Mouse (Mus musculus): ENCODE measurements around the gene Vmn1r166. TPM values are rescaled to one million over a fixed set of nuclear protein-coding genes. Genes with fewer than 3 reads are reported as not detected.

The Vmn1r166 gene
- polyA plus RNA-seq (2012; fragmentation: generic; extraction: Trizol) = not detected

GRCm38 (mm10) chr7:23251582-23251981, at the start of gene Vmn1r166:
Vmn1r166 (minus strand) TSS chr7:23251682.

DNA sequence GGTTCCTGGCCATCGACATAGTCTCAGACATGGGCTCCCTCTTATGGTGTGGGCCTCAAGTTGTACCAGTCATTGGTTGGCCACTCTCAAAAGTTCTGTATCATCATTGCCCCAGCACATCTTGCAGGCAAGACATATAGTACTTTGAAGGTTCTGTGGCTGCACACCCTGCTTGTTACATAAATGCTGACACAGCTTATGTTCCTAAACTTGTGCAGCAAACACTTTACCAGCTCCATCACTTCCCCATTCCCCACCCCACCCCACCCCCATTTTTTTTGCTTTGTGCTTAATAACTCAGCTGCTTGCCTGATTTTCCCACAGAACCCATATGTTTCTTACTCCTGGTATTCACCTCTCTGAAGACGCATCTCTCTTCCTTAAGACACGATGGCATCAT, 49.4 kb upstream of the Vmn1r166 start, which contains the start of gene Nlrp4e:
Nlrp4e (plus strand) TSS at position 301 of the 400 bp plus-strand sequence.

GRCm38 (mm10) chr7:23278800-23279199, 27.3 kb upstream of the Vmn1r166 start, which contains the start of gene Gm6902:
Gm6902 (minus strand) TSS chr7:23278900.

GRCm38 (mm10) chr7:23217032-23217431, 34.5 kb downstream of the Vmn1r166 start, which contains the start of gene Vmn1r165:
Vmn1r165 (plus strand) TSS chr7:23217332.

Other genes with a start within 250 kb of the Vmn1r166 start
- not detected for gene Gm4216, start 231.8 kb downstream of the Vmn1r166 start, polyA plus RNA-seq (2012; fragmentation: generic; extraction: Trizol)
- not detected for gene Vmn1r163, start 196.1 kb downstream of the Vmn1r166 start, polyA plus RNA-seq (2012; fragmentation: generic; extraction: Trizol)
- not detected for gene Gm8720, start 184.2 kb downstream of the Vmn1r166 start, polyA plus RNA-seq (2012; fragmentation: generic; extraction: Trizol)
- not detected for gene Gm10662, start 107.2 kb downstream of the Vmn1r166 start, polyA plus RNA-seq (2012; fragmentation: generic; extraction: Trizol)
- not detected for gene Vmn1r165, start 34.4 kb downstream of the Vmn1r166 start, polyA plus RNA-seq (2012; fragmentation: generic; extraction: Trizol)
- gene Gm6902, start 27.2 kb upstream of the Vmn1r166 start, polyA plus RNA-seq (2012; fragmentation: generic; extraction: Trizol) = not detected
- under 1 TPM; 0.06 to 0.21 TPM for gene Nlrp4e, start 49.5 kb upstream of the Vmn1r166 start, polyA plus RNA-seq (2012; fragmentation: generic; extraction: Trizol)
- not detected for gene Nlrp5, start 134.2 kb upstream of the Vmn1r166 start, polyA plus RNA-seq (2012; fragmentation: generic; extraction: Trizol)

Measured in C3H10T1/2 (cell line).